ENCODE assay signal across 20 mouse cellular contexts in the genomic region with DNA sequence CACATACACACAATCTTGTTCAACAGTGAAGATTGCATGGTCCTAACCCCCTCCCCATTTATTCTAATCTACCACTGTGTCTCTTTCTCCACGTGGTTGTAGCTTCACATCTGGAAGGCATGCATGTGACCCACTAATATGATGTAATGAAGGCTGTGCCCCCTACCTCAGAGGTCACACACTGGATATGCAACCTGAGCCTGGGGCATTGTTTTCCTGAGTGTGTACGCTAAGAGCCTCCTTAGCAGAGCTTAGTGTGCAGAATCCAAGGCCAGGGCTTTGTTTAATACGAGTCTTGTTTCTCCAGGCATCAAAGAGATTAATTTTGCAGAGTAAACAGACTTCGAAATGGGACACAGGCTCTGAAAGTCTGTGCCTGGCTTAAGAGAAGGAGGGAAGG.
DNase-seq lines count a peak whose midpoint lies in the region; ATAC-seq and TF ChIP-seq lines count a peak whose summit lies in the region.
"Had no signal": no experiment of that assay in that cellular context is flagged by ENCODE, and none has a peak within 500 bp of the region (broad histone marks: within the 10 kb centered on the region; RNA-seq: fewer than 3 reads in every experiment).

No protein-coding gene starts in this region.

- 0 out of 2 replicates have a peak, but pooled peaks cover 2% of the 10 kb centered on the region for H3K9me3 ChIP-seq in forebrain, embryonic 13.5 days (replicated peaks)
- H3K9me3 ChIP-seq in forebrain, embryonic 16.5 days (ENCODE audit: control insufficient read depth, low read length): no peaks in the 10 kb centered on the region
- no peaks in the 10 kb centered on the region for H3K9me3 ChIP-seq in midbrain, embryonic 12.5 days
- no peaks in the 10 kb centered on the region for H3K9me3 ChIP-seq in midbrain, embryonic 15.5 days
- no peaks in the 10 kb centered on the region for H3K9me3 ChIP-seq in limb, embryonic 10.5 days (replicated peaks)
- H3K9me3 ChIP-seq: kidney, embryonic 15.5 days; neural tube, embryonic 15.5 days had no signal

- no peak overlapping the region for H3K9ac ChIP-seq in forebrain, embryonic 13.5 days
- no peak overlapping the region for H3K9ac ChIP-seq in forebrain, embryonic 16.5 days (replicated peaks; ENCODE audit: low read depth, low read length)
- H3K9ac ChIP-seq in midbrain, embryonic 12.5 days (replicated peaks): no peak overlapping the region
- H3K9ac ChIP-seq in midbrain, embryonic 15.5 days: no peak overlapping the region
- H3K9ac ChIP-seq: kidney, embryonic 15.5 days; neural tube, embryonic 15.5 days had no signal

- no peaks in the 10 kb centered on the region for H3K36me3 ChIP-seq in forebrain, embryonic 13.5 days (ENCODE audit: poor library complexity, severe bottlenecking)
- H3K36me3 ChIP-seq in forebrain, embryonic 16.5 days (ENCODE audit: control insufficient read depth, insufficient read depth): no peaks in the 10 kb centered on the region
- H3K36me3 ChIP-seq in midbrain, embryonic 12.5 days: no peaks in the 10 kb centered on the region
- no peaks in the 10 kb centered on the region for H3K36me3 ChIP-seq in midbrain, embryonic 15.5 days (replicated peaks)
- 0 out of 2 replicates have a peak, but pooled peaks cover 3% of the 10 kb centered on the region for H3K36me3 ChIP-seq in limb, embryonic 10.5 days
- H3K36me3 ChIP-seq: kidney, embryonic 15.5 days; neural tube, embryonic 15.5 days had no signal

- intact Hi-C loops in heart, postnatal 14 days (cut with DNase I): no loop called here

- ATAC-seq in forebrain, embryonic 13.5 days: no peak
- ATAC-seq in forebrain, embryonic 16.5 days: no peak
- no peak for ATAC-seq in midbrain, embryonic 12.5 days (ENCODE audit: low FRiP score, low read depth)
- no peak for ATAC-seq in midbrain, embryonic 15.5 days (replicated peaks)
- ATAC-seq: intestine, embryonic 16.5 days; Patski had no signal

- H3K4me2 ChIP-seq in forebrain, embryonic 13.5 days: no peak overlapping the region
- H3K4me2 ChIP-seq in forebrain, embryonic 16.5 days (ENCODE audit: low read length): no peak overlapping the region
- no peak overlapping the region for H3K4me2 ChIP-seq in midbrain, embryonic 12.5 days (replicated peaks)
- H3K4me2 ChIP-seq in midbrain, embryonic 15.5 days: no peak overlapping the region
- H3K4me2 ChIP-seq: kidney, embryonic 15.5 days; liver, embryonic 11.5 days; neural tube, embryonic 15.5 days had no signal

- no peak for TF ChIP-seq POLR2A in brain, embryonic 14.5 days (IDR thresholded peaks at IDR 0.05; ENCODE audit: borderline replicate concordance, extremely low read depth, insufficient read depth, insufficient read length, poor library complexity, severe bottlenecking)

- H3K4me3 ChIP-seq in forebrain, embryonic 13.5 days: no peak overlapping the region
- H3K4me3 ChIP-seq in forebrain, embryonic 16.5 days (replicated peaks; ENCODE audit: low read length): no peak overlapping the region
- H3K4me3 ChIP-seq in midbrain, embryonic 12.5 days: no peak overlapping the region
- no peak overlapping the region for H3K4me3 ChIP-seq in midbrain, embryonic 15.5 days
- no peak overlapping the region for H3K4me3 ChIP-seq in limb, embryonic 10.5 days
- H3K4me3 ChIP-seq: gastrocnemius, adult 2 months; kidney, embryonic 15.5 days; neural tube, embryonic 15.5 days had no signal

- TF ChIP-seq CTCF in brain, embryonic 14.5 days (IDR thresholded peaks at IDR 0.05; ENCODE audit: borderline replicate concordance, extremely low read depth, insufficient read depth, insufficient read length): no peak

- peak; percentile 23 for DNase-seq in brain, embryonic 14.5 days (ENCODE audit: low read depth)
- no peak for DNase-seq in limb, embryonic 10.5 days (ENCODE audit: low spot score)
- no peak for DNase-seq in heart, postnatal 14 days
- no peak for DNase-seq in urinary bladder, postnatal 10 days (ENCODE audit: low spot score)
- DNase-seq: cerebellum, adult 9-10 months; gastrocnemius, adult 2 months; layer of hippocampus, postnatal 36 days; lung, adult 2 months; lung, postnatal 4 days; thymus, postnatal 36 days had no signal

- peaks cover 17% of the 10 kb centered on the region for H3K4me1 ChIP-seq in forebrain, embryonic 13.5 days
- H3K4me1 ChIP-seq in forebrain, embryonic 16.5 days (replicated peaks; ENCODE audit: control insufficient read depth, insufficient read depth, low read length): peaks cover 22% of the 10 kb centered on the region
- peaks cover 11% of the 10 kb centered on the region; the same call in 1 of the 2 replicates for H3K4me1 ChIP-seq in midbrain, embryonic 12.5 days
- H3K4me1 ChIP-seq in midbrain, embryonic 15.5 days: 0 out of 2 replicates have a peak, but pooled peaks cover 7% of the 10 kb centered on the region
- H3K4me1 ChIP-seq in limb, embryonic 10.5 days: peaks cover 34% of the 10 kb centered on the region
- H3K4me1 ChIP-seq: kidney, embryonic 15.5 days had no signal

- 35% methylated on average over 4 of the region's 4 CpGs for WGBS in forebrain, embryonic 13.5 days
- WGBS in forebrain, embryonic 16.5 days: 22% methylated on average over 4 of the region's 4 CpGs
- 31% methylated on average over 4 of the region's 4 CpGs for WGBS in midbrain, embryonic 12.5 days
- 42% methylated on average over 4 of the region's 4 CpGs for WGBS in midbrain, embryonic 15.5 days
- 39% methylated on average over 4 of the region's 4 CpGs for WGBS in limb, embryonic 10.5 days

- H3K27me3 ChIP-seq in forebrain, embryonic 13.5 days: no peaks in the 10 kb centered on the region
- no peaks in the 10 kb centered on the region for H3K27me3 ChIP-seq in forebrain, embryonic 16.5 days (replicated peaks; ENCODE audit: control insufficient read depth, insufficient read depth, low read length)
- H3K27me3 ChIP-seq in midbrain, embryonic 12.5 days: no peaks in the 10 kb centered on the region
- no peaks in the 10 kb centered on the region for H3K27me3 ChIP-seq in midbrain, embryonic 15.5 days (replicated peaks)
- H3K27me3 ChIP-seq in limb, embryonic 10.5 days (ENCODE audit: low read depth, poor library complexity, severe bottlenecking): no peaks in the 10 kb centered on the region
- H3K27me3 ChIP-seq: CH12.LX; kidney, embryonic 15.5 days; neural tube, embryonic 15.5 days; Patski had no signal

- peak overlapping the region; percentile 37; the same call in 1 of the 2 replicates for H3K27ac ChIP-seq in forebrain, embryonic 13.5 days
- no peak overlapping the region; the same call in 1 of the 2 replicates for H3K27ac ChIP-seq in forebrain, embryonic 16.5 days (ENCODE audit: low read length)
- H3K27ac ChIP-seq in midbrain, embryonic 12.5 days (replicated peaks): peak overlapping the region; percentile 10; the same call in 1 of the 2 replicates
- no peak overlapping the region for H3K27ac ChIP-seq in midbrain, embryonic 15.5 days
- H3K27ac ChIP-seq in limb, embryonic 10.5 days: peak overlapping the region; percentile 75
- H3K27ac ChIP-seq: gastrocnemius, adult 2 months; kidney, embryonic 15.5 days; neural tube, embryonic 15.5 days had no signal

Comparison
In these comparisons a context has a peak if more than half of its experiments do, and no peak if none do; other contexts are left out.
1. H3K27ac ChIP-seq: peak in forebrain, embryonic 13.5 days (single experiment), midbrain, embryonic 12.5 days (single experiment) and limb, embryonic 10.5 days (single experiment); none in forebrain, embryonic 16.5 days (single experiment) and midbrain, embryonic 15.5 days (single experiment).